ENCODE assay signal across 22 mouse cellular contexts in the genomic region with DNA sequence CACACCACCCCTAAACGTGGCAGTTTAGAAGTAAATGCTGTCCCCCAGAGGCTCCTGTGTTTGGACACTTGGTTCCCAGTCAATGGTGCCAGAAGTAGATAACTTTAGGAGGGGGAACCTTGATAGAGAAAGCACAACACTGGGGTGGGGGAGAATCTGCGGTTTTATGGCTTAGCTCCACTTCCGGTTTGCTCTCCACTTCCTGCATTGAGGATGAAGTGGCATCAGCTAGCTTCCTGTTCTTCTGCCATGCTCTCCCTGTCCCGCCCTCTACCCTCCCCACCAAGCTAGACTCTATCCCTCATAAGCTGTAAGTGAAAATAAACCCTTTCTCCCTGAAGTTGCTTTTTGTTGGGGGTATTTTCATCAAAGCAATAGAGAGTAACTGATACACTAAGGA. TPM values are rescaled to one million over a fixed set of nuclear protein-coding genes. Genes with fewer than 3 reads are reported as not detected.
"Had no signal": no experiment of that assay in that cellular context is flagged by ENCODE, and none has a peak within 500 bp of the region (broad histone marks: within the 10 kb centered on the region; RNA-seq: fewer than 3 reads in every experiment).

No protein-coding gene starts in this region.

- H3K36me3 ChIP-seq: liver, embryonic 12.5 days; midbrain, embryonic 13.5 days; midbrain, embryonic 15.5 days; neural tube, embryonic 12.5 days; stomach, embryonic 15.5 days had no signal

- H3K4me1 ChIP-seq: midbrain, embryonic 13.5 days; midbrain, embryonic 15.5 days; neural tube, embryonic 12.5 days; stomach, embryonic 15.5 days had no signal

- H3K27ac ChIP-seq: liver, embryonic 12.5 days; liver, embryonic 14.5 days; midbrain, embryonic 13.5 days; midbrain, embryonic 15.5 days; neural tube, embryonic 12.5 days; stomach, embryonic 15.5 days; stomach, postnatal 0 days had no signal

- DNase-seq: lung, adult 18-20 months; lung, embryonic 14.5 days; lung, postnatal 10 days; lung, postnatal 4 days; retina, postnatal 1 day; right cerebral cortex, adult 18-20 months; thymus, adult 2 months; thymus, postnatal 25 days; thymus, postnatal 4 days had no signal

- H3K4me3 ChIP-seq: liver, embryonic 12.5 days; megakaryocyte, embryonic 14.5 days; midbrain, embryonic 13.5 days; midbrain, embryonic 15.5 days; neural tube, embryonic 12.5 days; stomach, embryonic 15.5 days had no signal

- H3K27me3 ChIP-seq: midbrain, embryonic 13.5 days; midbrain, embryonic 15.5 days; neural tube, embryonic 12.5 days; stomach, embryonic 15.5 days had no signal

- ATAC-seq: liver, embryonic 12.5 days; midbrain, embryonic 13.5 days; midbrain, embryonic 15.5 days had no signal

RNA-seq across cellular contexts. Expression of gene Lhx8, which starts 29.4 kb away (rescaled TPM):
- total RNA-seq: monocyte, adult 5-6 weeks; neutrophil, adult 5-6 weeks had no signal
- polyA plus RNA-seq: liver, embryonic 12.5 days; liver, embryonic 16.5 days; lung, embryonic 14.5 days; neural tube, embryonic 14.5 days; spleen, adult 2 months; stomach, postnatal 0 days had no signal
